Mouse (Mus musculus) limb, embryonic 14.5 days (tissue): ENCODE results near the gene Syne2. TPM values are rescaled to one million over a fixed set of nuclear protein-coding genes. Genes with fewer than 3 reads are reported as not detected.

ENCODE experiments used
- ATAC-seq: fragments of 200-750 bp; cut with Nextera tagmentation; 2 replicates; pipeline ENCODE4 v1.8.0; 2017; ENCODE audit warnings: low read depth, moderate number of reproducible peaks, moderate TSS enrichment; ENCODE audit not compliant: low FRiP score
- DNase-seq: peaks from one replicate; pipeline ENCODE4 v3.0.0-alpha.2; 2015; ENCODE audit warnings: low spot score
- H3K27ac ChIP-seq: fragments of 300-500 bp; sonication (generic); replicated peaks from 2 replicates; pipeline ENCODE4 v1.5.1; 2014; ENCODE audit warnings: low read depth, mild to moderate bottlenecking, low read length, moderate library complexity, mixed read lengths
- H3K27me3 ChIP-seq: fragments of 300-500 bp; sonication (generic); 2 replicates; pipeline ENCODE4 v1.6.1; 2014; ENCODE audit warnings: low read length, mixed read lengths; ENCODE audit not compliant: control insufficient read depth, insufficient read depth
- H3K36me3 ChIP-seq: fragments of 300-500 bp; sonication (generic); 2 replicates; pipeline ENCODE4 v1.6.1; 2014; ENCODE audit warnings: mild to moderate bottlenecking, low read length, moderate library complexity, mixed read lengths; ENCODE audit not compliant: control insufficient read depth, insufficient read depth
- H3K4me1 ChIP-seq: fragments of 300-500 bp; sonication (generic); 2 replicates; pipeline ENCODE4 v1.6.1; 2014; ENCODE audit warnings: antibody characterized with exemption, low read length, mixed read lengths; ENCODE audit not compliant: control insufficient read depth, insufficient read depth
- H3K4me2 ChIP-seq: fragments of 300-500 bp; sonication (generic); replicated peaks from 2 replicates; pipeline ENCODE4 v1.6.1; 2014; ENCODE audit warnings: low read depth, mild to moderate bottlenecking, low read length, moderate library complexity; ENCODE audit not compliant: severe bottlenecking
- H3K4me3 ChIP-seq: fragments of 300-500 bp; sonication (generic); replicated peaks from 2 replicates; pipeline ENCODE4 v1.5.1; 2014; ENCODE audit warnings: low read length
- H3K9ac ChIP-seq: fragments of 300-500 bp; sonication (generic); 2 replicates; pipeline ENCODE4 v1.6.1; 2014; ENCODE audit warnings: mild to moderate bottlenecking, low read depth, low read length, moderate library complexity; ENCODE audit not compliant: severe bottlenecking
- H3K9me3 ChIP-seq: fragments of 300-500 bp; sonication (generic); 2 replicates; pipeline ENCODE4 v1.6.1; 2016; ENCODE audit warnings: low read length; ENCODE audit not compliant: control insufficient read depth
- POLR2A ChIP-seq: fragments of 200-500 bp; IDR thresholded peaks from 2 replicates; pipeline ENCODE4 v1.8.0; 2012; ENCODE audit warnings: inconsistent platforms, mild to moderate bottlenecking, moderate library complexity, borderline replicate concordance; ENCODE audit not compliant: insufficient read depth, insufficient read length; ENCODE audit errors: extremely low read depth
- WGBS: fragments of 180-500 bp; shearing (Covaris S2); extraction: QIAGEN DNeasy Blood & Tissue Kit; methylation state at CpG from one replicate; pipeline ENCODE4 v1.1.7; 2014; 5-methylcytosine and 5-hydroxymethylcytosine counted together
- polyA plus RNA-seq, 2 experiments: library from polyadenylated mRNA; depleted of rRNA in 1 of 2; stranded (reverse) in 1 of 2; unstranded in 1 of 2; fragments of >200 nt; fragmentation: Nextera tagmentation in 1 of 2; extraction: Ambion mirVana in 1 of 2; gene quantifications; 2 replicates each; pipeline versions ENCODE4 v1.2.1 to v1.2.3; 2012 to 2014

The Syne2 gene
- polyA plus RNA-seq, 2 experiments: 41.5 to 48.0 TPM

DNA sequence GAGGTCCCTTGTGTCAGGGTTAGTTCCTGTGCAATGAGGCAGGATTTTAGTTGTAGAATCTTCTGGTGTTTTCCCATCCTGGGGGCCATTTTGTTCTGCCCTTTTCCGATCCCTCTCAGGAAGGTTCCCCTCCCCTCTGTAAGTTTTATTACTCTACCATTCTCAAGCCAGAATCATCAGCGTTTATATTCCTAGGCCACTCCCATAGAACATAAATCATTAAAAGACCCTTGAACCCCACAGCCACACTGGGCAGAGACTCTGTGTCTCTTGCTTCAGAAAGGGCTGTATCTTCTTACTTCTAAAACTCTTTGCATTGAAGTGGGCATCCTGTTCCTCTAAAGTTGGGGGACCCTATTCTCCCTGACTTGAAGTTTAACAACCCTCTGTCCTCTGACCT is 180.5 kb downstream of the Syne2 start:
- Histone ChIP-seq H3K4me1 (no peaks in the 10 kb centered on the region), H3K9me3 (no peaks in the 10 kb centered on the region), H3K4me3 (no peak overlapping the region), H3K27ac (no peak overlapping the region), H3K9ac (no peak overlapping the region), H3K4me2 (no peak overlapping the region), H3K27me3 (no peaks in the 10 kb centered on the region), H3K36me3 (peaks cover 29% of the 10 kb centered on the region)
- DNase-seq (no peak), ATAC-seq (no peak)
- TF ChIP-seq POLR2A: no peak
- WGBS: 49% methylated on average over 2 of the region's 2 CpGs

GRCm38 (mm10) chr12:76004697-76005249 is 186.8 kb downstream of the Syne2 start:
- H3K9ac ChIP-seq: no peak overlapping the region
- no peak overlapping the region for H3K4me2 ChIP-seq
- no peaks in the 10 kb centered on the region for H3K27me3 ChIP-seq
- no peak overlapping the region for H3K4me3 ChIP-seq
- DNase-seq (no peak), ATAC-seq (no peak)
- no peak overlapping the region for H3K27ac ChIP-seq
- no peaks in the 10 kb centered on the region for H3K4me1 ChIP-seq
- no peak for TF ChIP-seq POLR2A
- no peaks in the 10 kb centered on the region for H3K9me3 ChIP-seq
- 41% methylated on average over 9 of the region's 9 CpGs for WGBS
- H3K36me3 ChIP-seq: peaks cover 34% of the 10 kb centered on the region

- H3K27ac ChIP-seq: no peak overlapping the region
- H3K9me3 ChIP-seq: no peaks in the 10 kb centered on the region
- no peak overlapping the region for H3K9ac ChIP-seq
- no peak for TF ChIP-seq POLR2A
- H3K4me3 ChIP-seq: no peak overlapping the region
- peaks cover 30% of the 10 kb centered on the region for H3K36me3 ChIP-seq
- H3K4me1 ChIP-seq: no peaks in the 10 kb centered on the region
- no peak for DNase-seq
- no peak overlapping the region for H3K4me2 ChIP-seq
- WGBS: 85% methylated on average over 6 of the region's 6 CpGs
- ATAC-seq: no peak
- H3K27me3 ChIP-seq: no peaks in the 10 kb centered on the region
These were observed 191.1 kb downstream of the Syne2 start for GRCm38 (mm10) chr12:76008991-76009390.

DNA sequence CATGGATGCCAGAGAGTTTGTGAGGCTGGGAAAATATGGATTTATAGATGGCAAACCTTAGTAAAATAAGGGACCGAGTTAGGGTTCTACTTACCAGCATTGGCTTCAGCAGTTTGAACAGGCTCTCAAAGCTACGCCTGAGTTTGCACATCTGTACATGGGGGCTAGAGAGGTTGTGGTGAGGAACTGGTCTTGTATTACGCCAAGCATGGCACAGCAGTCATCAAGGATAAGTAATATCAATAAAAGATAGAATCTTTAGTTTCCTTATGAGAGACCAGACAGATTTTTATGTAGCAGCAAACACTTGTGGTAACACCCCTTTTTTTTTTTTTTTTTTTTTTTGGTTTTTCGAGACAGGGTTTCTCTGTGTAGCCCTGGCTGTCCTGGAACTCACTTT is 194.9 kb downstream of the Syne2 start:
- no peak for ATAC-seq
- Histone ChIP-seq H3K4me2 (no peak overlapping the region), H3K27ac (no peak overlapping the region), H3K9me3 (no peaks in the 10 kb centered on the region), H3K9ac (no peak overlapping the region), H3K4me1 (no peaks in the 10 kb centered on the region), H3K4me3 (no peak overlapping the region), H3K36me3 (peaks cover 19% of the 10 kb centered on the region), H3K27me3 (no peaks in the 10 kb centered on the region)
- TF ChIP-seq POLR2A: no peak
- WGBS: 96% methylated on average over 3 of the region's 4 CpGs
- DNase-seq: no peak

GRCm38 (mm10) chr12:76013480-76013879 is 195.5 kb downstream of the Syne2 start:
- 53% methylated on average over 4 of the region's 4 CpGs for WGBS
- Histone ChIP-seq H3K4me2 (no peak overlapping the region), H3K27me3 (no peaks in the 10 kb centered on the region), H3K36me3 (peaks cover 15% of the 10 kb centered on the region), H3K27ac (no peak overlapping the region), H3K4me3 (no peak overlapping the region), H3K4me1 (no peaks in the 10 kb centered on the region), H3K9ac (no peak overlapping the region), H3K9me3 (no peaks in the 10 kb centered on the region)
- DNase-seq (no peak), ATAC-seq (no peak)
- no peak for TF ChIP-seq POLR2A

- Histone ChIP-seq H3K27me3 (no peaks in the 10 kb centered on the region), H3K27ac (no peak overlapping the region), H3K9ac (no peak overlapping the region), H3K9me3 (no peaks in the 10 kb centered on the region), H3K36me3 (peaks cover 6% of the 10 kb centered on the region), H3K4me1 (no peaks in the 10 kb centered on the region), H3K4me3 (no peak overlapping the region), H3K4me2 (no peak overlapping the region)
- no peak for TF ChIP-seq POLR2A
- 78% methylated on average over 14 of the region's 15 CpGs for WGBS
- ATAC-seq (no peak), DNase-seq (no peak)
These were observed 197.1 kb downstream of the Syne2 start for GRCm38 (mm10) chr12:76015026-76015425.
